Mouse (Mus musculus) left cerebral cortex, adult 9 months (tissue): ENCODE measurements around the gene Ckap5.
A peak's percentile ranks its signal among the peaks of the same experiment; 100 is the strongest.

ENCODE experiments used
- DNase-seq, 2 experiments: peaks; one replicate each; pipeline ENCODE4 v3.0.0; 2022; ENCODE audit warnings: low spot score in 2 of 2

Gene Ckap5

DNA sequence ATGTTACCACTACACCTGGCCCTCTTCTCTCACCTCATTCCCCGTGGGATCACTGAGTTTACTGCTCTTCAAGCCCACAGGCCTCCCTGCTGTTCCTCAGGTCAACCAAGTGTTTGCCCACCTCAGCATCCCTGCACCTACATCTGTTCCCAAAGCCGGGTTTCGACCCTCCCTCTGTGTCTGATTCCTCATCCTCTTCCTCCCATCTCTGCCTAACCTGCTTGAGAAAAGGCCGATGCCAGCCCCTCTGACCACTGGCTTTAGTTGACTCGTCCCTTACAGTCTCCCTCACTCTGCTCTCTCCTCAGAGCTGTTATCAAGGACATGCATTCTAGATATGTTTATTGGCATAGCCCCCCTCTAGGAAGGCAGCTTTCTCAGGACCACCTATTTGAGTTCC is 100.9 kb downstream of the Ckap5 start:
- no peak for DNase-seq

GRCm38 (mm10) chr2:91628171-91628570 is 101.6 kb downstream of the Ckap5 start:
- no peak for DNase-seq

DNA sequence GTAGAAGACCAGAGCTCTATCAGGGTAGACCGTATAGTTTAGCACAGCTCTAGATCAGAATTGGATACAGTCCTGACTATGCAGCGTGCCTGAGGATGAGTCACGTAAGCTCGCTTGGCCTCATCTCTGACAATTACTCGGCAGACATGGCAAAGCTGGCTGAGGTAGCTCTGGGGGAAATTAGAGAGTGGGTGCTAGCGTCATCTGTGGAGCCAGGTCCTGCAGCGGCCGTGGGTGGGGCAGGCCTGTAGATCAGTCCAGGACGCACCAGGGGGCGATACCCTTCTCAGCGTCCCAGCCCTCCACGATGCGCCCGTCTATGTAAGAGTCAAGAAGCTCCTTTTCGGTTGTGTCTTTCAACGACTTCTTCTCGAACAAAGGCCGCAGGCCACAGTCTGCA is 103.1 kb downstream of the Ckap5 start:
- peak in 1 of 2 experiments; percentile 47 for DNase-seq

DNA sequence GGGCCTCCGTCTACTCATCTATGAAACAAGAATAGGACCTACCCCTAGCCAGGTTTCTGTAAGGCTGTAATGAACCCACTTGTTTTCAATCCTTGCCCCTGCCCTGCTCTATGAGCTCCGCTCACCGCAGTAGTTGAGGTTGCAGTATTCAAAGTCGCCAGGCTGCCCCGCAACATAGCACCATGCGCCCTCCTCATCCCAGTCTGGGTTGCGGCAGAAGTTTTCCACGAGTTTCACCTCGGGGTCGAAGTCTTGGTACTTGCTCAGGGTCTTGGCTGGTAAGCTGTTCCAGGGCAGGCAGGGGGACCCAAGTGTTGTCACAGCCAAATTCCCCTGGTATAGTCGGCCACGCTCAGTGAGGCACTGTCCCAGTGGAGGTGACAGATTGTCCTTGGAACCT is 103.8 kb downstream of the Ckap5 start:
- no peak for DNase-seq

GRCm38 (mm10) chr2:91631826-91632225 is 105.3 kb downstream of the Ckap5 start:
- DNase-seq: no peak

DNA sequence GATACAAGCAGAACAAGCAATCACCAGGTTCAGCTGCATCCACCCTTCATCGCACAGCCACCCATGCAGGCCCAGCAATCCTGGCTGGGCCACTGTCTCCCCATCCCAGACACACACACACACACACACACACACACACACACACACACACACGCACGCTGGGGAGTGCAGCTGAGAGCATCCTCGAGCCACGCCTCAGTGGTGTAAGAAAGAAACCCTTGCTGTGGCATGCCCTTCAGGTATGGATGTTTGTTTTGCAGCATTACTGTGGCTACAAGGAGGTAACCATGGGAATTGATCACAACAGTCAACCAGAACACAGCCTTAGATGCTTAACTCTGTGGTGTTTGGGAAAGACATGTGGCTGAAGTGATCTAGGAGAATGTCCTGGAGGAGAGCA is 105.8 kb downstream of the Ckap5 start:
- DNase-seq: no peak

DNA sequence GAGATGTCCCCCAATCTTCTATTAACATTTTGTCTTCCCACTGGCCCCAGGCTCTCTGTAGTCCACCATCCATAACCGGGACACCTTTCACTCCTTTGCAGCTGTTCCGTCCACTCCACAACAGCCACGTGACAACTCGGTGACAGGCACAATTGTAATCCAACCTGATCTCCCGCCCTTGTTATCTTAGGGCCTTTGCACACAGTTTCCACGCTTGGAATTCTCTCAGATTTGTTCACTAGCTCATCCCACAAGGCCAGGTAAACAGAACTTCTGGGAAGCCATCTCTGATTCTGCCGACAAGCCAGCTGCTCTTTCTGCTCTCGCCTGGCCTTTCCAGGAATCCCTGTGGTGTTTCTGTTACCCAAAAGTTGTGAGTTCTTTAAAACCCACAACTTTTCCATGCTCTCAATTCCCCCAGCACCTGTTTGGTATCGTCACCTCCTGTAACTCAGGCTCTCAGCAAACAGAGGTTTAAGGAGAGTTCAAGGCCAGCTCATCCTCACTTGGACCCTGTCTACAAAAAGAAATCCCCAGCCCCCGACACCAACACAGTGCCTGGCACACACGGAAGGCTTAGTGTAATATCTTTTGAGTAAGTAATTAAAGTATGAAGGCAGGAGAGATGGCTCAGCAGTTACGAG is 106.9 kb downstream of the Ckap5 start:
- no peak for DNase-seq

DNA sequence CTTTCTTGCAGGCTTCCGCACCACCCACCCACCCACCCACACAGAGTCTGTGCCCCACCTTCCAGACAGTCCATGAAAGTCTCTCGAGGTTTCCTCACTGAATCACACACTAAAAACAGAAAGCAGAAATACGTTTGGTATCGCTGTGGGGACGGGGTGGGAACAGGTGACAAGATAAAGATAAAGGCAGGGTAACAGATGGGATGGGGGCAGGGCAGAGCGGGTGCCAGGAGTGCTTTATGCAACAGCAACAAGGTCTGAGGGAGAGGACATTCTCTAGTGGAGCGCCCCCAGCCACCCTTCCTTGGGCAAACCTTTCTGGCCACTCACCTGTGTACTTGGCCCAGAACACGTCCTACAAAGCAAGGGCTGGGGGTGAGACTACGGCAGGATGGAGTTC is 108.3 kb downstream of the Ckap5 start:
- peak in 1 of 2 experiments; percentile 41 for DNase-seq

- DNase-seq: no peak
Observed at GRCm38 (mm10) chr2:91635486-91635885, 108.9 kb downstream of the Ckap5 start.

GRCm38 (mm10) chr2:91636229-91636628 is 109.7 kb downstream of the Ckap5 start, which contains the start of gene F2:
F2 (minus strand) TSS chr2:91636414.
- DNase-seq: no peak

DNA sequence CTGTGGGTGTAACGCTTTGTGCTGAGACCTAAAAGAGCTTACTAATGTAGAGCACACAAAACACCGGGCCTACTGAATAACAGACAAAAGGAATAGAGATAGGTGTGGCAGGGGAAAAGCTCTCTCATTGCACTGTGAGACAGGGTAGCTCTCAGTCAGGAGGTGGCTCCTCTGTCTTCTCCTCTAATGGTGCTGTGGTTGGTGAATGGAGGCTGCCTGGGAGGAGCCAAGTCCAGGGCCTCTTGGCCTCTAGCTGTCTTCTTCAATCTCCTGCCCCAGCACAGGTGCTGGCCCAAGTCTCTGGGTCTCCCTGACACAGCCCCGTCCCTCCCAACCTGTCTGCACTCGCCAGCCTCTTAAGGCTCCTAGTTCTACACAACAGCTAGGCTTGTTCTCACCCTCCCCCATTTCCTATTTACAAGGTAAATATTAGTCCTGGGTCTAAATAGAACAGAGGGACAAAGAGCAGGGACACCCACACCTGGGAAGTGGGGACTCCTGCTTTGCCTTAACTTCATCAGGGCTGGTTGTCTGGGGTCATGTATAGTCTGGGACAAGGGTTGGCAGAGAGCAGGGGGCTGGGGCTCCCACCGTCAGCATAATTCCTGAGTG is 110.3 kb downstream of the Ckap5 start:
- DNase-seq: no peak

DNA sequence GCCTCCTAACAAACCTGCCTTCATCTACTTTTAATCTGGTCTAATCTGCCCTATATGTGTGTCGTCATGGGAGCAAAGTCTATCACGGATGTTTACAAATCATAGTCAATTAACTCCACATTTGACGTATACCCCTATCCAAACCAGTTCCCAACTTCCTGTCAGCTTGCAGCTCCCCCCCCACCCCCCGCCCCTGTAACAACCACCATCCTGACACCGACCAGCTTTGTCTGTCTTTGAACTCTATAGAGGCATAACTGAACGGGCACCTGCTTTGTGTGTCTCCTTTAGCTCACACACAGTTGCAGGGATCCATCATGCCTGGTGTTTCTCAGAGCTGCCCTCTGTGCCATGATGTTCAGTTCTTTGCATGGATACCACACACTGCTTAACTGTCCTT is 112.4 kb downstream of the Ckap5 start:
- DNase-seq: no peak

DNA sequence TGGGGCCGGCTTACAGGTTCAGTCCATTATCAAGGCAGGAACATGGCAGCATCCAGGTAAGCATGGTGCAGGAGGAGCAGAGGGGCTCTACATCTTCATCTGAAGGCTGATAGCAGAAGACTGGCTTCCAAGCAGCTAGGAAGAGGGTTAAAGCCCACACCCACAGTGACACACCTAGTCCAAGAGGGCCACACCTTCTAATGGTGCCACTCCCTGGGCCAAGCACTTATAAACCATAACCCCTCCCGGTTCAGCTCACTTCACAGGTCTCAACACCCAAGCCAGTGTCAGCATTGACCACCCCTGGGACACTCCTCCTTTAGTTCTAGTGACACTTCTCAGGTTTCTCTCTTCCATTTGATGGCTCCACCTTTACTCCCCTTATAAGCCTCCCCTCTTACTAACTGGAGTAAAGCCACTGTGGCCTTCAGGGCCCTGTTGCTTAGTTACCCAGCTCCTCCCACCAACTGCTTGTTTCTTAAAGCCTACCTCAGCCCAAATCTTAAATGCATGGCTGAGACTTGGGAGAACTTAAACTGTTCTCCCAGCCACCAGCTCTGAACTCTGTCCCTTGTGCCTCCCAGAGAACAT is 116.4 kb downstream of the Ckap5 start:
- DNase-seq: no peak

DNA sequence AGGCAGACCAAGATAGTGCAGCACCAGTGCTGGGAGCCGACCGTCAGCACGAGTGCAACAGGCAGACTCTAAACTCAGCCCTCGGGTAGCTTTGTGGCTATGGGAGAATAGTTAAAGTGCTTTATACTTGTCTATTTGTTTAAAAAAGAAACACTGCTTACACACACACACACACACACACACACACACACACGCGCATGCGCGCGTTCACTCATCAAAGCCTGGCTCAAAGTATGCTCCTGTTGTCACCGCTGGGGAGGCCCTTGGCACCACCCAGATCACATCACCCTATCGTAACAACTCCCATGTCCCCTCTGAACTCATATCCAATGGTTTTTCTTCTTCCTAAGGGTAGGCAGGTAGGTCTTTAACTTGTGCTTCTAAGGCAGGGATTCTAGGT is 117.5 kb downstream of the Ckap5 start:
- DNase-seq: no peak

DNA sequence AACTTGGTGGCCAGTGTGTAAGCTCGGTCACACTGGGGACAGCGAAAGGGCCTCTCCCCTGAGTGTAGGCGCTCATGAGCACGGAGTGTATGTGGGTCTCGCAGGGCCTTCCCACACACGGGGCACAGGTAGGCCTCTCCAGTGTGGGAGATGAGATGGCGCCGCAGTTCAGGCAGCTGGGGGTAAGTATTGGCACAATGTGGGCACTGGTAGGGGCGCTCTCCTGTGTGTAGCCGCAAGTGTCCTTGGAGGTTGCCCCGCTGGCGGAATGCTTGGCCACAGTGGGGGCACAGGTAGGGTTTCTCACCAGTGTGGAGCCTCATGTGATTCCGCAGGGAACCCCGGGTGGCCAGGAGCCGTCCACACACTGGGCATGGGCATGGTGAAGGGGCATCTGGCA is 118.8 kb downstream of the Ckap5 start:
- DNase-seq: no peak

DNA sequence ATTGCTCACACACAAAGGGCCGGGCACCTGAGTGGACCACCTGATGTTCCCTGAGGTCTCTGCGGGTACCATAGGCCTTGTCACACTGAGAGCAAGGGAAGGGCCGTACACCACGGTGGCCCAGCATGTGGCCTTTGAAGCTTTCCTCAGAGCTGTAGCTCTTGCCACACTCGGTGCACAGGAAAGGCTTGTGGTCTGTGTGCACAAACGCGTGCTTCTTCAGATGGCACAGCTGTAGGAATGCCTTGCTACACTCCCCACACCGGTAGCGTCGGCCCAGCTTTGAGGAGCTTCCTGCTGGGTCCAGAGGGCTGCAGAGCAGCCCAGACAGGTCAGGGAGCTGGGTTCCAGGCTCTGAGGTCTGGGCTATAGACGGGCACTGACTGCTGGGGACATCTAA is 119.2 kb downstream of the Ckap5 start:
- no peak for DNase-seq

- DNase-seq: peak in 1 of 2 experiments; percentile 48
Observed at GRCm38 (mm10) chr2:91646733-91647132, 120.2 kb downstream of the Ckap5 start.

- no peak for DNase-seq
Observed at GRCm38 (mm10) chr2:91649152-91649551, 122.6 kb downstream of the Ckap5 start.

- peak; percentile 91 to 97 for DNase-seq
Observed at GRCm38 (mm10) chr2:91649553-91650359, 123.2 kb downstream of the Ckap5 start, which contains the start of the genes Zfp408 and Arhgap1. Zfp408 (minus strand) TSS chr2:91649791. Arhgap1 (plus strand) TSS chr2:91649860.

DNA sequence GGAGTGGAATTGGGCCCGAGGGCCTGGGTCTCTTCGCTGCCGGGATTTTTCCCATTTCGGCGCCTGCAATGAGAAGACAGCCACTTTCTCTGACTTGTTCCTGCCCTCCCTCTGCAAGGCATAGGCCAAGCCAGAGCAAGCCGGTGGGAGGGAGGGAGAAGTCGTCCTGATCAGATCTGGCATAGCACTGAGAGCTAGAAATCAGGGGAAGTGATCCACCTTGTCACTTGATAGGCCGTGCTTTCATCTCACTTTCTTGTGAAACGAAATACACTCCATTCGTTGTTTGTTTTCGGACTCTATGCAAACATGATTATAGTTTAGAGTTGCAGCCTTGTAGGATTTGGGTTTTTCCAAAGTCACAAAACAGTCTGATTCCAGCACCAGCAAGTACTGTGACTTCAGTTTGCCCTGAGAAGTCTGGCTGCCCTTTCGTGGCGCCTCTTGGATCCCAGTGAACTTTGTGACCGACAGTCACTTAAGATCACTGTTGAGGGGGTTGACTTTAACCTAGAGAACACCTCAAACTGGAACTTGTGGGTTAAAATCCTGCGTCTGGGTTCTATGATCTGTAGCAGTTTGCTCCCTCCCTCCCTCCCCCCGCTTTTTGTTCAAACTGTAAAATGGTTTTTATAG is 123.9 kb downstream of the Ckap5 start:
- no peak for DNase-seq

DNA sequence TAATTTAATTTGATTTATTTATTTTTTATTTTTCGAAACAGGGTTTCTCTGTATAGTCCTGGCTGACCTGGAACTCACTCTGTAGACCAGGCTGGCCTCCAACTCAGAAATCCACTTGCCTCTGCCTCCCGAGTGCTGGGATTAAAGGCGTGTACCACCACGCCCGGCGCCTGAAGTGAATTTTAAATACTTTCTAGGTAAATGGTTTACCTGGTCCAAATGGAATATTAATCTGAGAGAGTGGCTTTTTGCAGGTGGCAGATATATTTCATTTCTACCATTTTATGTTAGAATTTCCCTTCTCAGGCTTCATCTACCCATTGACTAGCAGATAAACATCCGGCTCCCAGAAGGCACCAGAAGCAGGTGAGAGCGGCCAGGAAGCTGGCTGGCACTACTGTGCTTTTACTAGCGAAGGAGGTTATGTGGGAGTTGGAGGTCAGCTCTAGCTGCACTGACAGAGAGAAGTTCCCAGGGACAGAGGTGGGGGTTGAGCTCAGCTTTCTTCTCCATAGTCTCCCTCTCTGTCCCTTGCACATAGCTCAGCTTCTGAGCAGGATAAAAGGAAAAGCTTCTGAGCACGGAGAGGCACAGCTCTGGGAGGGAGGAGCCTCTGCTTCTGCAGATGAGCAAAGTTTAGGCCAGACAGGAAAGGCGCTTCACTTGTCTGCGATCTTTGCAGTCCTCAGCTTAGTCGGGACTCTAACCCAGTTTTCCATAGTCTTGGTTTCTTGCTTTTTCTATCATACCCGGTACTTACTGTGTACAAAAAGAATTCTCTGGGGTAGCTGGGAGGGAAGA is 125.1 kb downstream of the Ckap5 start:
- DNase-seq: no peak
